8 mouse cellular contexts compared by ENCODE assay signal in the genomic region with DNA sequence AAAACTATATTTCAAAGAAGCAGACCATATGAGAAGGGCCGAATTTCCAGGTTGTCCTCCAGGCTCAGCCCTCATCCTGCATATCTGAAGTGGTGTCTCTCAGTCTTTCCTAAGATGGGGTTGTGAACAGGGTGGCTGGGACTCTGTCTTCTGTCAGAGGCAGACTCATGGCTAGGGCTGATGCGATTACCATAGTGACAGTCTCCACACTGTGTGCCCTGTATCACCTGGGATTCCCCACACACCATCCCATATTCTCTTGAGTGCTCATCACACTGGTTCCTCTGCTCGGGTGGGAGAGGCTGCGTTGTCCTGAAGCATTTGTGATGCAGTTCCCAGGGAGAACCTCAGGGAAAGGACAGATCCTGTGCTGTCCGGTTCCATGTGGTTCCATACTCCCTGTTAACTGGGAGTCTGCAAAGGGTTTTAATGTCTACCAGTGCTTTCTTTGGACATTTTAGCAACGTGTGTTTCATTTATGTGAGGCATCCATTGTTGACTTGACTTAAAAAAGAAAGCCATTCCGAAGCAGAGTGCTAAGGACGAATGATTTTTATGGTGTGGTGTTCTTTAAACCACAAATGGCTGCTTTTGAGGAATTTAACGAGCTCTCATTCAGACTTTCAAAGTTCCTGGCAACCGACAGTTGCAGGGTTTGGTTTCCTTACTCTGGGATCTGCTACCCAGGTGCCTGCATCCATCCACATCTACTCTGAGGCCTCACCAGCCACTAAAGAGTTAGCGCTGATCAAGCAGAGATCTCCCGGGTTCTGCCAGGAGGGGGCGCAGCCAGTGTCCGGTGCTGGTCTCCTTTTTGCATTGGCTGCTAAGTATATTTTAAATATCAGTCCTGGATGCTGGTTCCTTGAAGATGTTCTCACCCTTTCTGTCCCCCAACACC. TPM values are rescaled to one million over a fixed set of nuclear protein-coding genes. Genes with fewer than 3 reads are reported as not detected.
DNase-seq lines count a peak whose midpoint lies in the region; ATAC-seq and TF ChIP-seq lines count a peak whose summit lies in the region.
"Had no signal": no experiment of that assay in that cellular context is flagged by ENCODE, and none has a peak within 500 bp of the region (broad histone marks: within the 10 kb centered on the region; RNA-seq: fewer than 3 reads in every experiment).

No protein-coding gene starts in this region.

- TF ChIP-seq CTCF in E14TG2a.4 (conservative IDR thresholded peaks at IDR 0.05; ENCODE audit: low read length) = peak; percentile 54

- peaks cover 17% of the 10 kb centered on the region for H3K27me3 ChIP-seq in E14TG2a.4 (ENCODE audit: insufficient read depth, low read length)
- no peaks in the 10 kb centered on the region; the same call in 1 of the 2 replicates for H3K27me3 ChIP-seq in limb, embryonic 13.5 days

- 32% methylated on average over 14 of the region's 14 CpGs for WGBS in limb, embryonic 13.5 days

- H3K4me3 ChIP-seq in E14TG2a.4 (replicated peaks; ENCODE audit: low read length) = no peak overlapping the region
- H3K4me3 ChIP-seq in limb, embryonic 13.5 days = no peak overlapping the region
- H3K4me3 ChIP-seq: erythroblast, embryonic 14.5 days had no signal

- no peaks in the 10 kb centered on the region for H3K9me3 ChIP-seq in E14TG2a.4 (ENCODE audit: low read length)
- H3K9me3 ChIP-seq in limb, embryonic 13.5 days = no peaks in the 10 kb centered on the region

- peak; percentile 57 for ATAC-seq in limb, embryonic 13.5 days (ENCODE audit: low FRiP score, low read depth)

- H3K9ac ChIP-seq in limb, embryonic 13.5 days = no peak overlapping the region

- no peaks in the 10 kb centered on the region; the same call in 1 of the 2 replicates for H3K4me1 ChIP-seq in E14TG2a.4 (replicated peaks; ENCODE audit: low read depth, low read length)
- peaks cover 12% of the 10 kb centered on the region; the same call in 1 of the 2 replicates for H3K4me1 ChIP-seq in limb, embryonic 13.5 days

- peak; percentile 66 for DNase-seq in layer of hippocampus, adult 11-12 months (ENCODE audit: low spot score)
- DNase-seq in layer of hippocampus, adult 9-11 months = no peak
- DNase-seq in ZHBTc4 (ENCODE audit: low read depth, low spot score) = peak; percentile 64
- peak; percentile 63 for DNase-seq in embryo, embryonic 10 days (ENCODE audit: low spot score)
- DNase-seq in retina, adult 2 months (ENCODE audit: low read depth, low spot score) = peak; percentile 26

- no peak overlapping the region for H3K27ac ChIP-seq in limb, embryonic 13.5 days

- no peaks in the 10 kb centered on the region for H3K36me3 ChIP-seq in E14TG2a.4 (ENCODE audit: insufficient read depth, low read length)
- H3K36me3 ChIP-seq in limb, embryonic 13.5 days = no peaks in the 10 kb centered on the region

- H3K4me2 ChIP-seq in limb, embryonic 13.5 days (replicated peaks) = no peak overlapping the region

RNA-seq across cellular contexts. Expression of gene Tmem150c, which starts 7.2 kb away (rescaled TPM):
- polyA plus RNA-seq in limb, embryonic 13.5 days (2015; fragmentation: Nextera tagmentation; extraction: Ambion mirVana) = 6.7 and 7.5 TPM in 2 replicates
- polyA plus RNA-seq: erythroblast, embryonic 14.5 days had no signal
